Mouse (Mus musculus): ENCODE measurements around the gene Ssr2.
A peak's percentile ranks its signal among the peaks of the same experiment; 100 is the strongest.

GRCm38 (mm10) chr3:88631921-88632587 is 56.4 kb downstream of the Ssr2 start:
- TF ChIP-seq POLR2A (IDR thresholded peaks at IDR 0.05; ENCODE audit: low read depth, low read length) (no peak), CTCF (IDR thresholded peaks at IDR 0.05; ENCODE audit: extremely low read depth, insufficient read depth, insufficient read length, insufficient replicate concordance) (peak; percentile 63; the same call in 1 of the 2 replicates)
